Mouse (Mus musculus): Measurements from ENCODE around the gene Mfsd6l. TPM values are rescaled to one million over a fixed set of nuclear protein-coding genes. Genes with fewer than 3 reads are reported as not detected.

Mfsd6l gene
- total and polyA plus RNA-seq, 3 experiments = 0.04 TPM; not detected in 2

DNA sequence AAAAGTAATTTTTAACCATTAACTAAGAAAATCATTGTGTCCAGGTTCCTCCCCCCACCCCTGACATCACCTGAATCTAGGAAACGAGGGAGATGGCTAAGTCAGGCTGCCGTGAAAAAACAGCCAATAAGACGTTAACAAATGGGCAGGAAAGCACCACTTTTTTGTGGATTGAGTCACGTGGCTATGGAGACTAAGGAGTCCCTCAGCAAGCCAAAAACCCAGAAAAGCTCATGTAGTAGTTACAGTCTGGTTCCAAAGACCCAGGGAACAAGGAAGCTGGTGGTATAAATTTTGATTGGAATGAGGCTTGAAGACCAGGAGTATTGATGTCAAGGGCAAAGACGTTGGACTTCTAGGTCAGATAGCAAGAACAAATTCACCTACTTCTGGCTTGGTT is 47.4 kb upstream of the Mfsd6l start:
- Histone ChIP-seq H3K27me3 (ENCODE audit: control insufficient read depth in 1 of 2, insufficient read depth in 2 of 2, low read length in 2 of 2) (0 out of 4 replicates have a peak, but pooled peaks cover 0 to 3% of the 10 kb centered on the region in 2 experiments), H3K4me1 (ENCODE audit: control insufficient read depth in 1 of 2, insufficient read depth in 2 of 2, low read length in 2 of 2) (peaks cover 0 to 8% of the 10 kb centered on the region in 2 experiments; a peak in 2 of 4 replicates), H3K79me2 (ENCODE audit: control insufficient read depth, insufficient read depth, low read length, poor library complexity) (no peaks in the 10 kb centered on the region), H3K9me3 (replicated peaks; ENCODE audit: insufficient read depth, low read length) (no peaks in the 10 kb centered on the region), H3K4me3 (ENCODE audit: control insufficient read depth in 1 of 2, insufficient read depth in 1 of 2, low read depth in 2 of 2, low read length in 2 of 2) (no peak overlapping the region), H3K27ac (ENCODE audit: control insufficient read depth, low read depth, low read length) (no peak overlapping the region), H3K9ac (ENCODE audit: control insufficient read depth, low read depth, low read length, poor library complexity, severe bottlenecking) (no peak overlapping the region), H3K36me3 (ENCODE audit: control insufficient read depth in 1 of 2, insufficient read depth in 2 of 2, low read length in 2 of 2) (peaks cover 0 to 6% of the 10 kb centered on the region in 2 experiments; a peak in 2 of 4 replicates)
- no peak for DNase-seq (ENCODE audit: low read depth, low spot score)
- no peak for TF ChIP-seq POLR2AphosphoS2 (IDR thresholded peaks at IDR 0.05; ENCODE audit: low read length)

DNA sequence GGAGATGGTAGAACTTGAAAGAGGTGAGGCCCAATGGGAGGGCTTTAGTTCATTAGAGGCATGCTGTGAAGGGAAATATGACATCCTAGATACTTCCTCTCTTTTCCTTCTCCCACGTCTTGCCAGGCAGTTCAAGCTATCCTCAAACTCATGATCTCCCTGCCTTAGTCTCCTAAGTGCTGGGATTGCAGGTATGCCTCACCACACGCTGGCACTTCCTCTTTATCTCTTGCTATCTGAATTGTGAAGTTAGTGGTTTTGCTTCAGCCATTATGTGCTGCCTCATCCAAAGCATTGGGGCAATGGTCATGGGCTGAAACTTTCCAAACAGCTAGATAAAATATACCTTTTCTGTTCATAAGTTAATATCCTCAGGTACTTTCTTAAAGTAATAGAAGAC is 46.8 kb upstream of the Mfsd6l start:
- Histone ChIP-seq H3K4me3 (ENCODE audit: control insufficient read depth in 1 of 2, insufficient read depth in 1 of 2, low read depth in 2 of 2, low read length in 2 of 2) (no peak overlapping the region), H3K27me3 (ENCODE audit: control insufficient read depth in 1 of 2, insufficient read depth in 2 of 2, low read length in 2 of 2) (peaks cover 0 to 3% of the 10 kb centered on the region in 2 experiments; a peak in 1 of 4 replicates), H3K79me2 (ENCODE audit: control insufficient read depth, insufficient read depth, low read length, poor library complexity) (no peaks in the 10 kb centered on the region), H3K36me3 (ENCODE audit: control insufficient read depth in 1 of 2, insufficient read depth in 2 of 2, low read length in 2 of 2) (peaks cover 0 to 6% of the 10 kb centered on the region in 2 experiments; a peak in 2 of 4 replicates), H3K9ac (ENCODE audit: control insufficient read depth, low read depth, low read length, poor library complexity, severe bottlenecking) (no peak overlapping the region), H3K4me1 (ENCODE audit: control insufficient read depth in 1 of 2, insufficient read depth in 2 of 2, low read length in 2 of 2) (peaks cover 0 to 8% of the 10 kb centered on the region in 2 experiments; a peak in 2 of 4 replicates), H3K9me3 (replicated peaks; ENCODE audit: insufficient read depth, low read length) (no peaks in the 10 kb centered on the region), H3K27ac (ENCODE audit: control insufficient read depth, low read depth, low read length) (no peak overlapping the region)
- no peak for TF ChIP-seq MYB (IDR thresholded peaks at IDR 0.05; ENCODE audit: low read depth, low read length)
- 0 out of 2 replicates have a peak, but pooled peaks have one; percentile 16 for TF ChIP-seq GATA1 (IDR thresholded peaks at IDR 0.05; ENCODE audit: low read depth, low read length)
- no peak for TF ChIP-seq NELFE (IDR thresholded peaks at IDR 0.05; ENCODE audit: low read depth, low read length)
- DNase-seq (ENCODE audit: low read depth, low spot score) = no peak

DNA sequence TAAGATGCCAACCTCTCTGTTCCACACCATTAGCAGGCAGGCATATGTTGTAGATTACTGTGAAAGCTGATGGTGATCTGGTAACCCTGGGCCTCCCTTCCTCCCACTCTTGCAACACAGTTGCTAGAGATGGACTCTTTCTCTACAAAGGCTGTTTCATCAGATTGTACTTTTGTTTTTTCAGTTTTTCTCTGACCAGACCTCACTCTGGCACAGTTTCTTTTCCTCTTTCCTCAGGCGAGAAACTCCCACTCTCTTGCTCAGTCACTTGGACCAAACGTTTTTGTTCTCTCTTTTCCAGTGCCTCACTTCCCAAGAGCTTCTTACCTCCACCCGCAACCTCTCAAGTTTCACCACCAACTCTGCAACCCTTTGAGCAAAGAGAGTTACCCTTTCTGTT is 42.0 kb upstream of the Mfsd6l start:
- DNase-seq (ENCODE audit: low read depth, low spot score) = no peak
- peaks cover 0 to 7% of the 10 kb centered on the region in 2 experiments; a peak in 2 of 4 replicates for H3K4me1 ChIP-seq (ENCODE audit: control insufficient read depth in 1 of 2, insufficient read depth in 2 of 2, low read length in 2 of 2)

DNA sequence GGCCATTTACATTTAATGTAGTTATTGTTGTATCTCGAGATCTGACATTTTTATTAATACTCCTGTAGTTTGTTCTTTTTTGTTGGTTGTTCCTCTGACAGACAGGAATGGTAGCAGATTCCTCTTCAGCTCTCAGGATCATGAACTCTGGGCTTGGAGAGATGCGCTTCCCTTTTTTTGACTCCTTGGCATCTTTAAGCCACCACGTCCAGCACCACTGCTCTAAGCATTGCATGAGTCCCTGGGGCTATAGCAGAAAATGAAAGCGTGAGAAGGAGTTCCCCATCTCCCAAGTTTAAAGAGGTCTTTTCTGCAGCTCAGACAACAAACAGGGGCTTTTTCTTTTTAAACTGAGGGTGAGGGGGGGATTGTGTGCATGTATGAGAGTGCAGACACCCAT is 36.6 kb upstream of the Mfsd6l start:
- peaks cover 5 to 27% of the 10 kb centered on the region in 2 experiments for H3K4me1 ChIP-seq (ENCODE audit: control insufficient read depth in 1 of 2, insufficient read depth in 2 of 2, low read length in 2 of 2)
- no peak for TF ChIP-seq CHD1 (IDR thresholded peaks at IDR 0.05; ENCODE audit: low read depth, low read length)
- no peak for TF ChIP-seq USF1 (IDR thresholded peaks at IDR 0.05; ENCODE audit: low read depth, low read length)
- no peak for TF ChIP-seq TAL1 (IDR thresholded peaks at IDR 0.05; ENCODE audit: low read length)
- no peak for TF ChIP-seq MAZ (IDR thresholded peaks at IDR 0.05; ENCODE audit: low read depth, low read length)
- TF ChIP-seq MYC (IDR thresholded peaks at IDR 0.05; ENCODE audit: low read depth, low read length) = no peak
- no peak for TF ChIP-seq SIN3A (IDR thresholded peaks at IDR 0.05; ENCODE audit: low read length)
- no peak for TF ChIP-seq ETS1 (IDR thresholded peaks at IDR 0.05; ENCODE audit: low read depth, low read length)
- TF ChIP-seq POLR2AphosphoS5 (IDR thresholded peaks at IDR 0.05; ENCODE audit: borderline replicate concordance, low read depth, low read length) = no peak
- TF ChIP-seq ZNF384 (IDR thresholded peaks at IDR 0.05; ENCODE audit: low read depth, low read length) = no peak
- TF ChIP-seq ELF1 (IDR thresholded peaks at IDR 0.05; ENCODE audit: low read depth, low read length) = no peak
- TF ChIP-seq CHD2 (IDR thresholded peaks at IDR 0.05; ENCODE audit: low read length) = no peak
- TF ChIP-seq UBTF (IDR thresholded peaks at IDR 0.05; ENCODE audit: borderline replicate concordance, insufficient read depth, low read depth, low read length) = no peak
- no peak for TF ChIP-seq ZMIZ1 (IDR thresholded peaks at IDR 0.05; ENCODE audit: low read depth, low read length)

More for the DNA sequence above, 42.0 kb upstream of the Mfsd6l start:
- no peak for TF ChIP-seq MAFK (IDR thresholded peaks at IDR 0.05; ENCODE audit: borderline replicate concordance, low read depth, low read length)
- TF ChIP-seq CHD2 (IDR thresholded peaks at IDR 0.05; ENCODE audit: low read length) = no peak
- no peak for TF ChIP-seq MAX (IDR thresholded peaks at IDR 0.05; ENCODE audit: low read length)
- no peak for TF ChIP-seq ZKSCAN1 (IDR thresholded peaks at IDR 0.05; ENCODE audit: low read depth, low read length)
- TF ChIP-seq TCF12 (IDR thresholded peaks at IDR 0.05; ENCODE audit: low read depth, low read length) = no peak
- no peak for TF ChIP-seq ZC3H11A (IDR thresholded peaks at IDR 0.05; ENCODE audit: low read depth, low read length)
- no peak for TF ChIP-seq TAL1 (IDR thresholded peaks at IDR 0.05; ENCODE audit: low read length)
- TF ChIP-seq RAD21 (IDR thresholded peaks at IDR 0.05; ENCODE audit: low read depth, low read length) = no peak
- no peak for TF ChIP-seq ZNF384 (IDR thresholded peaks at IDR 0.05; ENCODE audit: low read depth, low read length)
- no peak for TF ChIP-seq KAT2A (conservative IDR thresholded peaks at IDR 0.05; ENCODE audit: low read depth, low read length)
- no peak for TF ChIP-seq HCFC1 (IDR thresholded peaks at IDR 0.05; ENCODE audit: low read depth, low read length)
- TF ChIP-seq MAZ (IDR thresholded peaks at IDR 0.05; ENCODE audit: low read depth, low read length) = no peak
- peaks cover 0 to 5% of the 10 kb centered on the region in 2 experiments; a peak in 2 of 4 replicates for H3K36me3 ChIP-seq (ENCODE audit: control insufficient read depth in 1 of 2, insufficient read depth in 2 of 2, low read length in 2 of 2)
- H3K4me3 ChIP-seq (ENCODE audit: control insufficient read depth in 1 of 2, insufficient read depth in 1 of 2, low read depth in 2 of 2, low read length in 2 of 2) = no peak overlapping the region
- H3K27ac ChIP-seq (ENCODE audit: control insufficient read depth, low read depth, low read length) = no peak overlapping the region
- H3K9me3 ChIP-seq (replicated peaks; ENCODE audit: insufficient read depth, low read length) = no peaks in the 10 kb centered on the region
- no peak overlapping the region for H3K9ac ChIP-seq (ENCODE audit: control insufficient read depth, low read depth, low read length, poor library complexity, severe bottlenecking)
- H3K27me3 ChIP-seq (ENCODE audit: control insufficient read depth in 1 of 2, insufficient read depth in 2 of 2, low read length in 2 of 2) = peaks cover 3 to 8% of the 10 kb centered on the region in 2 experiments; a peak in 2 of 4 replicates
- H3K79me2 ChIP-seq (ENCODE audit: control insufficient read depth, insufficient read depth, low read length, poor library complexity) = no peaks in the 10 kb centered on the region

More for the DNA sequence above, 36.6 kb upstream of the Mfsd6l start:
- Histone ChIP-seq H3K27ac (ENCODE audit: control insufficient read depth, low read depth, low read length) (no peak overlapping the region), H3K27me3 (ENCODE audit: control insufficient read depth in 1 of 2, insufficient read depth in 2 of 2, low read length in 2 of 2) (peaks cover 3 to 4% of the 10 kb centered on the region in 2 experiments; a peak in 2 of 4 replicates), H3K4me3 (ENCODE audit: control insufficient read depth in 1 of 2, insufficient read depth in 1 of 2, low read depth in 2 of 2, low read length in 2 of 2) (no peak overlapping the region), H3K79me2 (ENCODE audit: control insufficient read depth, insufficient read depth, low read length, poor library complexity) (no peaks in the 10 kb centered on the region), H3K36me3 (ENCODE audit: control insufficient read depth in 1 of 2, insufficient read depth in 2 of 2, low read length in 2 of 2) (peaks cover 0 to 28% of the 10 kb centered on the region in 2 experiments; a peak in 2 of 4 replicates), H3K9ac (ENCODE audit: control insufficient read depth, low read depth, low read length, poor library complexity, severe bottlenecking) (no peak overlapping the region), H3K9me3 (replicated peaks; ENCODE audit: insufficient read depth, low read length) (no peaks in the 10 kb centered on the region)
- DNase-seq (ENCODE audit: low read depth, low spot score) = no peak

Data from MEL (cell line).